Mouse (Mus musculus): ENCODE data around the gene Tpra1.

- TF ChIP-seq CTCF (IDR thresholded peaks at IDR 0.05; ENCODE audit: control insufficient read depth, insufficient read depth, insufficient read length) (no peak), MYOD1 (IDR thresholded peaks at IDR 0.05; ENCODE audit: control insufficient read depth, insufficient read length, low read depth) (no peak), MAX (IDR thresholded peaks at IDR 0.05) (no peak)
Observed at GRCm38 (mm10) chr6:88901471-88901870, 580 bp upstream of the Tpra1 start.
